Mouse (Mus musculus) CH12.LX (cell line): ENCODE results near the gene Appl2. TPM values are rescaled to one million over a fixed set of nuclear protein-coding genes. Genes with fewer than 3 reads are reported as not detected.

Source experiments
- DNase-seq: peaks from one replicate; pipeline ENCODE4 v3.0.0-alpha.2; 2013; ENCODE audit errors: extremely low read depth
- H3K27ac ChIP-seq: 2 replicates; pipeline ENCODE4 v1.5.1; 2012; ENCODE audit warnings: low read depth, mild to moderate bottlenecking, control low read depth, moderate library complexity; ENCODE audit not compliant: insufficient read depth
- H3K27me3 ChIP-seq: replicated peaks from 2 replicates; pipeline ENCODE3; 2012; ENCODE audit warnings: inconsistent platforms
- H3K36me3 ChIP-seq, 2 experiments: replicated peaks in 1 of 2; 2 replicates each; pipeline versions ENCODE3 to v1.6.1; 2012; ENCODE audit warnings: inconsistent platforms in 1 of 2, low read length in 1 of 2, mild to moderate bottlenecking in 1 of 2, mixed read lengths in 1 of 2, moderate library complexity in 1 of 2; ENCODE audit not compliant: control insufficient read depth in 1 of 2, insufficient read depth in 1 of 2
- H3K4me1 ChIP-seq, 2 experiments: 2 replicates each; pipeline ENCODE4 v1.6.1; 2012; ENCODE audit warnings: inconsistent platforms in 1 of 2, moderate library complexity in 1 of 2; ENCODE audit not compliant: insufficient read depth in 2 of 2, control insufficient read depth in 1 of 2
- H3K4me2 ChIP-seq: 2 replicates; pipeline ENCODE4 v1.6.1; 2012; ENCODE audit warnings: low read depth, mild to moderate bottlenecking, control low read depth; ENCODE audit not compliant: poor library complexity, insufficient read depth, severe bottlenecking
- H3K4me3 ChIP-seq, 3 experiments: fragments of 150-350 bp in 1 of 3; sonication (generic) in 1 of 3; replicated peaks in 1 of 3; 2 replicates each; pipeline versions ENCODE3 to v1.5.1; 2011 to 2012; ENCODE audit warnings: low read depth in 2 of 3, low read length in 2 of 3, mild to moderate bottlenecking in 2 of 3, moderate library complexity in 2 of 3, control low read depth in 1 of 3, improper control_type of control experiment in 1 of 3, inconsistent platforms in 1 of 3, mixed read lengths in 1 of 3; ENCODE audit not compliant: poor library complexity in 1 of 3
- H3K79me2 ChIP-seq: replicated peaks from 2 replicates; pipeline ENCODE4 v1.6.1; 2012; ENCODE audit warnings: mild to moderate bottlenecking, moderate library complexity; ENCODE audit not compliant: control insufficient read depth, poor library complexity, insufficient read depth, severe bottlenecking; ENCODE audit errors: extremely low read depth
- H3K9ac ChIP-seq: 2 replicates; pipeline ENCODE4 v1.6.1; 2012; ENCODE audit warnings: low read depth, mild to moderate bottlenecking, control low read depth, moderate library complexity; ENCODE audit not compliant: insufficient read depth
- H3K9me3 ChIP-seq: replicated peaks from 2 replicates; pipeline ENCODE3; 2012; ENCODE audit warnings: low read length, inconsistent platforms, mixed read lengths
- CHD1 ChIP-seq: IDR thresholded peaks from 2 replicates; pipeline ENCODE4 v1.6.1; 2012; ENCODE audit warnings: low read depth, low read length, improper control_type of control experiment, inconsistent platforms
- CHD2 ChIP-seq: IDR thresholded peaks from 2 replicates; pipeline ENCODE4 v1.6.1; 2011; ENCODE audit warnings: low read length, improper control_type of control experiment
- CTCF ChIP-seq, 2 experiments: IDR thresholded peaks in 1 of 2; conservative IDR thresholded peaks in 1 of 2; 2 replicates each; pipeline ENCODE4 v1.5.1; 2011 to 2012; ENCODE audit warnings: low read depth in 2 of 2, low read length in 2 of 2, improper control_type of control experiment in 1 of 2, inconsistent platforms in 1 of 2, mild to moderate bottlenecking in 1 of 2, moderate library complexity in 1 of 2
- GABPA ChIP-seq: IDR thresholded peaks from 2 replicates; pipeline ENCODE4 v1.6.1; 2012; ENCODE audit warnings: low read depth, low read length, improper control_type of control experiment, inconsistent platforms; ENCODE audit not compliant: insufficient replicate concordance
- HCFC1 ChIP-seq: IDR thresholded peaks from 2 replicates; pipeline ENCODE4 v1.6.1; 2012; ENCODE audit warnings: low read depth, mild to moderate bottlenecking, inconsistent platforms, low read length, improper control_type of control experiment
- IRF4 ChIP-seq: IDR thresholded peaks from 2 replicates; pipeline ENCODE4 v1.6.1; 2014; ENCODE audit warnings: low read depth, mild to moderate bottlenecking, inconsistent platforms, low read length, improper control_type of control experiment
- JUN ChIP-seq: IDR thresholded peaks from 2 replicates; pipeline ENCODE4 v1.6.1; 2011; ENCODE audit warnings: low read depth, mild to moderate bottlenecking, low read length, improper control_type of control experiment, moderate library complexity; ENCODE audit not compliant: insufficient read depth
- JUND ChIP-seq: conservative IDR thresholded peaks from 2 replicates; pipeline ENCODE4 v1.6.1; 2011; ENCODE audit warnings: low read depth, low read length, improper control_type of control experiment
- KAT2A ChIP-seq: IDR thresholded peaks from 2 replicates; pipeline ENCODE4 v1.6.1; 2012; ENCODE audit warnings: low read length, improper control_type of control experiment, inconsistent platforms; ENCODE audit not compliant: insufficient replicate concordance
- MAFK ChIP-seq: IDR thresholded peaks from 2 replicates; pipeline ENCODE4 v1.6.1; 2011; ENCODE audit warnings: low read length, improper control_type of control experiment; ENCODE audit not compliant: insufficient replicate concordance
- MAX ChIP-seq: IDR thresholded peaks from 2 replicates; pipeline ENCODE4 v1.6.1; 2011; ENCODE audit warnings: low read length, improper control_type of control experiment
- MEF2A ChIP-seq: IDR thresholded peaks from 2 replicates; pipeline ENCODE4 v1.6.1; 2014; ENCODE audit warnings: low read depth, mild to moderate bottlenecking, inconsistent platforms, low read length, improper control_type of control experiment, borderline replicate concordance
- NELFE ChIP-seq: IDR thresholded peaks from 2 replicates; pipeline ENCODE4 v1.6.1; 2011; ENCODE audit warnings: low read depth, low read length, improper control_type of control experiment
- NRF1 ChIP-seq: IDR thresholded peaks from 2 replicates; pipeline ENCODE4 v1.6.1; 2014; ENCODE audit warnings: low read depth, mild to moderate bottlenecking, inconsistent platforms, low read length, improper control_type of control experiment, moderate library complexity
- POLR2AphosphoS2 ChIP-seq: IDR thresholded peaks from 2 replicates; pipeline ENCODE4 v1.6.1; 2011; ENCODE audit warnings: low read depth, low read length, improper control_type of control experiment
- RCOR1 ChIP-seq: conservative IDR thresholded peaks from 2 replicates; pipeline ENCODE4 v1.6.1; 2012; ENCODE audit warnings: low read depth, mild to moderate bottlenecking, inconsistent platforms, low read length, improper control_type of control experiment
- SIN3A ChIP-seq: IDR thresholded peaks from 2 replicates; pipeline ENCODE4 v1.6.1; 2012; ENCODE audit warnings: low read length, improper control_type of control experiment, inconsistent platforms
- SMC3 ChIP-seq: IDR thresholded peaks from 2 replicates; pipeline ENCODE4 v1.6.1; 2011; ENCODE audit warnings: low read depth, low read length, improper control_type of control experiment
- TCF12 ChIP-seq: IDR thresholded peaks from 2 replicates; pipeline ENCODE4 v1.6.1; 2014; ENCODE audit warnings: low read depth, mild to moderate bottlenecking, inconsistent platforms, low read length, improper control_type of control experiment
- UBTF ChIP-seq: IDR thresholded peaks from 2 replicates; pipeline ENCODE4 v1.6.1; 2012; ENCODE audit warnings: low read depth, mild to moderate bottlenecking, inconsistent platforms, low read length, improper control_type of control experiment, moderate library complexity
- USF2 ChIP-seq: conservative IDR thresholded peaks from 2 replicates; pipeline ENCODE4 v1.6.1; 2011; ENCODE audit warnings: low read depth, low read length, improper control_type of control experiment
- ZNF384 ChIP-seq: IDR thresholded peaks from 2 replicates; pipeline ENCODE4 v1.6.1; 2012; ENCODE audit warnings: low read depth, low read length, improper control_type of control experiment, inconsistent platforms
- dilution Hi-C: fragments of 300-500 bp; cut with MboI; formaldehyde crosslinking; loops from 2 replicates; pipeline ENCODE4 v1.14.3; 2020; ENCODE audit warnings: low sequenced_read_pairs; ENCODE audit not compliant: extremely low pct_unique_long_range_greater_than_20kb, extremely low pct_ligation_motif_present
- in situ Hi-C: fragments of 300-500 bp; cut with MboI; formaldehyde crosslinking; loops from 3 replicates; pipeline ENCODE4 v1.14.3; 2019; ENCODE audit warnings: low sequenced_read_pairs, low pct_ligation_motif_present, low pct_unique_long_range_greater_than_20kb, mixed read lengths
- polyA plus RNA-seq: library from polyadenylated mRNA; unstranded; fragments of >175 nt; gene quantifications from 2 replicates; pipeline ENCODE4 v1.2.1, GENCODE M21; 2012; ENCODE audit warnings: low read depth; ENCODE audit not compliant: insufficient read length
- total RNA-seq, 2 experiments: library from RNA; depleted of rRNA; stranded (reverse); fragments of 300-350 nt in 1 of 2; fragments of >200 nt in 1 of 2; gene quantifications; 2 replicates each; pipeline ENCODE4 v1.2.3; 2012 to 2014

Gene Appl2
- total and polyA plus RNA-seq, 3 experiments: 11.9 to 15.8 (median 13.5) TPM

DNA sequence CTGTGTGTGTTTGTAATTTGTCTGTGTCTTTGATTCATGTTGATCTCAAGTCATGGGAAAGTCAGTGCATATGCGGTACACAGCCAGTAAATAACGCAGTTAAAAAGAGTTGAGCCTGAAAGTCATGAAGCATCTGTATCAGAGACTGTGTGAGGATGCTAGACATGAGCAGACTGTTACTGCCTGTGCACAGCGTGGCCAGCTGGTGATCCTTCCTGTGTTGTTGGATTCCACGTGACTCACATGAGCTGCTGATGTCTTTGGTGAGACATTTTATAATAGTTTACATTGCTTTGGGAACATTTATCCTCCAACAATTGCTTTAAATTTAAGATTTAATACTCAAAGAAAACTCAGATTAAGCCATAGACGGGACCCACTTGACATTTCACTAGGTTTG, 54.0 kb downstream of the Appl2 start:
- TF ChIP-seq CHD2: no peak
- Histone ChIP-seq H3K27me3 (no peaks in the 10 kb centered on the region), H3K9ac (no peak overlapping the region), H3K4me2 (no peak overlapping the region), H3K9me3 (no peaks in the 10 kb centered on the region), H3K36me3 (peaks cover 53 to 89% of the 10 kb centered on the region in 2 experiments), H3K4me1 (0 out of 4 replicates have a peak, but pooled peaks cover 0 to 3% of the 10 kb centered on the region in 2 experiments), H3K79me2 (no peaks in the 10 kb centered on the region), H3K27ac (no peak overlapping the region), H3K4me3 (no peak overlapping the region)
- in situ Hi-C loops: no loop called here
- dilution Hi-C loops: no loop called here
- no peak for DNase-seq

DNA sequence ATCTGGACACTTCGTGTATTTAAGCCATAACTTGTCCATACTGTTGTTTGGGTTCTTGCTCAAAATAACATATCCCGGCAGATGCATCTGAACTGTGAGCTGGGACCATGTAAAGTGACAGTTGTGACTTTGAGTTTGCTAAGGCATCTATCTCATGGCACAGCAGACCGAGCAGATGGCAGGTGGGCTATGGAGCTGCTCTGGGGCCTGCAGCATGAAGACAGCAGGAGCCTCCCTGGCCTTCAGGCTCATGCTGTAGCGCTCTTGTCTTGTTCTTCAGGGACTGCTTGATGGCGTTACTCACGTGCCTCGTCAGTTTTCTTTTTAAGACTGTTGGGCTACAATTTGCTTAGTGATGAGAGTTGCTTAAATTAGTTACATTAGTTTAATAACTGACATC, 55.9 kb downstream of the Appl2 start:
- H3K27ac ChIP-seq: no peak overlapping the region
- DNase-seq: no peak
- peaks cover 58 to 89% of the 10 kb centered on the region in 2 experiments for H3K36me3 ChIP-seq
- no peaks in the 10 kb centered on the region for H3K9me3 ChIP-seq
- dilution Hi-C loops (no loop called here), in situ Hi-C loops (no loop called here)
- H3K9ac ChIP-seq: no peak overlapping the region
- no peaks in the 10 kb centered on the region for H3K27me3 ChIP-seq
- H3K4me3 ChIP-seq: no peak overlapping the region
- H3K4me2 ChIP-seq: no peak overlapping the region
- H3K79me2 ChIP-seq: no peaks in the 10 kb centered on the region
- TF ChIP-seq IRF4: no peak
- no peak for TF ChIP-seq CHD1
- no peak for TF ChIP-seq TCF12
- TF ChIP-seq SIN3A: no peak
- TF ChIP-seq MAFK: no peak
- TF ChIP-seq JUND: no peak
- TF ChIP-seq CTCF (conservative IDR thresholded peaks at IDR 0.05 in 1 of 2, IDR thresholded peaks at IDR 0.05 in 1 of 2; ENCODE audit: low read depth in 2 of 2, low read length in 2 of 2): no peak
- no peak for TF ChIP-seq KAT2A
- no peak for TF ChIP-seq RCOR1
- 0 out of 4 replicates have a peak, but pooled peaks cover 0 to 3% of the 10 kb centered on the region in 2 experiments for H3K4me1 ChIP-seq

DNA sequence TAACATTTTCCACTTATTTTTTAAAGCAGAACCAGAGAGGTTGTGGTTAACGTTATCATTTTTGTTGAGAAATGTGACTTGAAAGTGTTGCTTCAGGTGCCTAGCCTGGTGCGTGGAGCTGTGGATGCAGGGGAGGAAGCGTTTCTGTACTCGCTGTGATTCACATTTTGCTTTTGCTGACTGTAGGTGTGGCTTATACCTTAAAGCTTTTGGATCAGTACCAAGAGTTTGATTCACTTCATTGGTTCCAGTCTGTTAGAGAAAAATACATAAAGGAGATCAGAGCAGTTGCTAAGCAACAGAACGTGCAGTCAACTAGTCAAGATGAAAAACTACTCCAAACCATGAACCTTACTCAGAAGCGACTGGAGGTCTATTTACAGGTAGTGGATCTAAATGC, 57.7 kb downstream of the Appl2 start:
- Histone ChIP-seq H3K79me2 (no peaks in the 10 kb centered on the region), H3K36me3 (peaks cover 63 to 91% of the 10 kb centered on the region in 2 experiments), H3K4me3 (no peak overlapping the region), H3K4me1 (0 out of 4 replicates have a peak, but pooled peaks cover 0 to 3% of the 10 kb centered on the region in 2 experiments), H3K9ac (no peak overlapping the region), H3K27ac (no peak overlapping the region), H3K27me3 (no peaks in the 10 kb centered on the region), H3K4me2 (no peak overlapping the region), H3K9me3 (no peaks in the 10 kb centered on the region)
- TF ChIP-seq ZNF384 (no peak), POLR2AphosphoS2 (no peak), KAT2A (no peak), NELFE (no peak), GABPA (no peak), MAX (no peak), SMC3 (no peak), NRF1 (no peak), TCF12 (no peak), UBTF (no peak), JUND (no peak), JUN (no peak), CTCF (conservative IDR thresholded peaks at IDR 0.05 in 1 of 2, IDR thresholded peaks at IDR 0.05 in 1 of 2; ENCODE audit: low read depth in 2 of 2, low read length in 2 of 2) (no peak), IRF4 (no peak), MEF2A (no peak), HCFC1 (no peak), CHD2 (no peak), USF2 (no peak)
- in situ Hi-C loops: no loop called here
- DNase-seq: no peak
- dilution Hi-C loops: no loop called here
